Mouse (Mus musculus) E14TG2a.4 (cell line): ENCODE results near the gene Fry.

ENCODE experiments used
- CTCF ChIP-seq: conservative IDR thresholded peaks from 2 replicates; pipeline ENCODE4 v1.5.1; 2014; ENCODE audit warnings: low read length
- NANOG ChIP-seq: IDR thresholded peaks from 2 replicates; pipeline ENCODE4 v1.6.1; 2014; ENCODE audit warnings: borderline replicate concordance, low read length, mixed read lengths
- POU5F1 ChIP-seq: IDR thresholded peaks from 2 replicates; pipeline ENCODE4 v1.6.1; 2014; ENCODE audit warnings: low read length, borderline replicate concordance

DNA sequence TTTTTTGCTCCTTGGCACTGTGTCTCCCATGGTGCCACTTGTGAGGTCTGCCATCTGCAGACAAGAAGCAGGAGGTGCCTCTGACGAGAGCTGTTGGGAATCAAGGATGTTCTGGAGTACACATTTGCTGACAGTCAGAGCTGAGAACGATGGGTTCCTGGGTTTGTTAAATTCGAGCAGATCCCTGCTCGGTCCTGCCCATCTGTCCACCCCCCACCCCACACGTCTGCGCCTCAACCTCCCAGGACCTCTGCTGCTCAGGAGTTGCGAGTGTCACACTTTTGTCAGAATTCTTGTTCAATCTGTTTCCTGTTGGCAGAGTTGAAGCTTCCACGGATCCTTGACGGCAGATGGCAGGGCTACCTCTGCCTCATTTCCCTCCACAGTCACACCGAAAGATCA is 34.4 kb downstream of the Fry start:
- TF ChIP-seq CTCF (no peak), POU5F1 (no peak), NANOG (no peak)
